Mouse (Mus musculus): ENCODE data around the gene Rwdd2a. TPM values are rescaled to one million over a fixed set of nuclear protein-coding genes. Genes with fewer than 3 reads are reported as not detected.

Rwdd2a gene
- polyA plus RNA-seq (2017; shearing (Covaris generic)): 1 to 10 TPM; 3.6 to 4.0 TPM

DNA sequence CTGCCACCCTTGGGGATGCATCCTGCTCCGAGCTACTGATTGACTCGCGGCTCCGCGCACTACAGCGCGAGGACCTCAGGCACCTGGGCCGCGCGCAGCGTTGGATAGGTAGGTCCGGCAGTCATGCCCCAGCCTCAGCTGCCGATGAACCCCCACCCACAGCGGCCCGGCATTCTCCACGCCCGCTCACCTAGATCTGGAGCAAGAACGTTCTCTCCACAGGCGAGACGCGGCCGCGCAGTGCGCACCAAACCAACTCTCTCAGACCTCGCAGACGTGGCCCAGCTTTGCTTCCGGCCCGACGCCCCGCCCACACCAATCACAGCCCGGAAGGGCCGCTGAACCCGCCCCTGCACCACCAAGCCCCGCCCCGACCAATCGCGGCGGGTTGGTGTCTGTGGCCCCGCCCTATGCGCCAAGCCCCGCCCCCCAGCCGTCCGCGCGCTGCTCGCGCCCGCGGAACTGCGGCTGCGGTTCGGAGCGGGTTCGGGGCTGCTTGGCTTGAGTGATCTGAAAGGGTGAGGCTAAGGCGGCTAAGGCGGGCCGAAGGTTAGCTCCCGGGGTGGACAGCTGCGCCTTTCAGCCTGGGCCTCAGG, at the start of gene Rwdd2a, which contains the start of gene Pgm3:
TSS of gene Rwdd2a (plus strand) at position 452 of the 596 bp plus-strand sequence.
TSS of gene Pgm3 (minus strand) at position 303 of the 596 bp plus-strand sequence.

Other genes starting within 250 kb of the Rwdd2a start
- 1 to 10 TPM; 2.5 to 4.1 TPM for gene Ube2cbp, start 107.0 kb upstream of the Rwdd2a start, polyA plus RNA-seq (2017; shearing (Covaris generic))
- gene Dop1a, start 104.8 kb upstream of the Rwdd2a start, polyA plus RNA-seq (2017; shearing (Covaris generic)): 10 to 100 TPM; 25.3 to 35.3 TPM
- gene Pgm3, start 149 bp upstream of the Rwdd2a start, polyA plus RNA-seq (2017; shearing (Covaris generic)): 10 to 100 TPM; 15.2 to 20.9 TPM
- gene Me1, start 124.0 kb downstream of the Rwdd2a start, polyA plus RNA-seq (2017; shearing (Covaris generic)): under 1 TPM in 1 of 2 experiments, not detected in 1; 0.11 TPM
- gene Prss35, start 171.7 kb downstream of the Rwdd2a start, polyA plus RNA-seq (2017; shearing (Covaris generic)): under 1 TPM in 1 of 2 experiments, not detected in 1; 0.05 TPM

Data from activated CD4-positive, CD25-positive, alpha-beta regulatory T cell (primary cell).